Mouse (Mus musculus) lung, postnatal 0 days (tissue): ENCODE data around the gene Pgghg. TPM values are rescaled to one million over a fixed set of nuclear protein-coding genes. Genes with fewer than 3 reads are reported as not detected.
A peak's percentile ranks its signal among the peaks of the same experiment; 100 is the strongest.

Experiments used
- ATAC-seq: fragments of 200-750 bp; cut with Nextera tagmentation; 2 replicates; pipeline ENCODE4 v1.8.0; 2017; ENCODE audit warnings: moderate library complexity
- DNase-seq: peaks from one replicate; pipeline ENCODE4 v3.0.0-alpha.2; 2016; ENCODE audit warnings: low spot score
- H3K27ac ChIP-seq: fragments of 300-500 bp; sonication (generic); 2 replicates; pipeline ENCODE4 v1.5.1; 2014; ENCODE audit warnings: antibody characterized with exemption, mild to moderate bottlenecking, low read length, mixed read lengths
- H3K27me3 ChIP-seq: fragments of 300-500 bp; sonication (generic); replicated peaks from 2 replicates; pipeline ENCODE4 v1.6.1; 2014; ENCODE audit warnings: low read length, mixed read lengths; ENCODE audit not compliant: insufficient read depth
- H3K36me3 ChIP-seq: fragments of 300-500 bp; sonication (generic); 2 replicates; pipeline ENCODE4 v1.6.1; 2014; ENCODE audit warnings: low read length, mixed read lengths; ENCODE audit not compliant: insufficient read depth
- H3K4me1 ChIP-seq: fragments of 300-500 bp; sonication (generic); 2 replicates; pipeline ENCODE4 v1.6.1; 2014; ENCODE audit warnings: antibody characterized with exemption, low read depth, low read length, mixed read lengths; ENCODE audit not compliant: insufficient read depth
- H3K4me2 ChIP-seq: fragments of 300-500 bp; sonication (generic); replicated peaks from 2 replicates; pipeline ENCODE4 v1.6.1; 2014; ENCODE audit warnings: low read depth, mild to moderate bottlenecking, low read length, moderate library complexity, mixed read lengths
- H3K4me3 ChIP-seq: fragments of 300-500 bp; sonication (generic); 2 replicates; pipeline ENCODE4 v1.5.1; 2014; ENCODE audit warnings: low read depth, low read length
- H3K9ac ChIP-seq: fragments of 300-500 bp; sonication (generic); replicated peaks from 2 replicates; pipeline ENCODE4 v1.6.1; 2014; ENCODE audit warnings: low read depth, mild to moderate bottlenecking
- H3K9me3 ChIP-seq: fragments of 300-500 bp; sonication (generic); 2 replicates; pipeline ENCODE4 v1.6.1; 2016; ENCODE audit warnings: low read length, mixed read lengths
- CTCF ChIP-seq: IDR thresholded peaks from 2 replicates; pipeline ENCODE4 v1.5.1; 2016; ENCODE audit warnings: antibody characterized with exemption, mild to moderate bottlenecking
- EP300 ChIP-seq: IDR thresholded peaks from 2 replicates; pipeline ENCODE4 v1.6.1; 2016; ENCODE audit warnings: antibody characterized with exemption, mild to moderate bottlenecking, control low read depth
- WGBS: fragments of 180-500 bp; shearing (Covaris S2); extraction: QIAGEN DNeasy Blood & Tissue Kit; methylation state at CpG from one replicate; pipeline ENCODE4 v1.1.7; 2014; 5-methylcytosine and 5-hydroxymethylcytosine counted together
- polyA plus RNA-seq: library from polyadenylated mRNA; unstranded; fragments of >200 nt; fragmentation: Nextera tagmentation; extraction: Ambion mirVana; gene quantifications from 2 replicates; pipeline ENCODE4 v1.2.1, GENCODE M21; 2015

Pgghg gene
- polyA plus RNA-seq = 12.7 and 14.4 TPM in 2 replicates

DNA sequence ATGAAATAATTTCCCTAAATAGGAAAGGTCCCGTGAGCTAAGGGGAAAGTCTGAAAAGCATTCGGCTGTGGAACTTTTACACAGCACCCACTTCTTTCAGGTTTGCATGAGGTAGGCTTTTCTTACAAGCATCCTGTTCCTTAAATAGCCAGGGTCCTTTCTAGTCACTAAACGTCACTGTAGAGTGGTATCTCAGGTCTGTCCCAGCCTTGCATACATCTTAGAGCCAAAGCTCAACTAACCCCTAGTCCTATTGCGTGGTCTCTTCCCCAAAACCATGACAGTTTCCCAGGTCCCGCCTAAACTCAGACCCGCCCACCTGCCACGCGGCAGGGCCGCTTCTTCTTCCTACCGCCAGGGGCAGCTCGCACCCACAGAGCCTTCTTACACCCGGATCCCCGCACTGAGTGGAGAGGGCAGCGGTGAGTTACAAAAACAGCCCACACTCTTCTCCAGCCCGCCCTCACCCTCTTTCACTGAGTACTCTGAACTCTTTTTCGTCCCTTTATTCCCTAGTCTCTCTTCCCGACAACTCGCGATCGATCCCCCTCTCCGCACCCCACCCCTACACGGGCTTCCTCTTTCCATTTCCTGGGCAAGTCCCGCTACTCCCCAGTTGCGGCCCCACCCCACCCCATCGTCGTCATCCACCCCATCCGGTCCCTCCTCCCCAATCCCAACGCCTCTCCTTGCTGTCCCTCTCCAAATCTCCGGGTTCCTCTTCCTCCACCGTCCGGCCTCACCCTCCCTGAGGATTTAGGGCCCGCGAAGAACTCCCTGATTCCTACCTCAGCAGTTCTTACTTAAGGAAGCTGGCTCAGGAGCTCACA is at the start of gene Pgghg:
TSS of gene Pgghg (plus strand) at position 170 of the 830 bp plus-strand sequence.
- peak within 1 kb of the TSS; percentile 93 for H3K27ac ChIP-seq
- 2% methylated on average over 30 of the region's 33 CpGs for WGBS
- H3K9me3 ChIP-seq = no peaks in the 10 kb centered on the region
- H3K36me3 ChIP-seq = peaks cover 13% of the 10 kb centered on the region; the same call in 1 of the 2 replicates
- TF ChIP-seq EP300 = peak; percentile 71
- TF ChIP-seq CTCF = peak; percentile 95
- peak within 1 kb of the TSS; percentile 57 for H3K4me2 ChIP-seq
- no peaks in the 10 kb centered on the region; the same call in 1 of the 2 replicates for H3K27me3 ChIP-seq
- DNase-seq (peak; percentile 96), ATAC-seq (peak; percentile 84)
- peaks cover 13% of the 10 kb centered on the region; the same call in 1 of the 2 replicates for H3K4me1 ChIP-seq
- H3K4me3 ChIP-seq = peak within 1 kb of the TSS; percentile 51
- H3K9ac ChIP-seq = peak within 1 kb of the TSS; percentile 43

DNA sequence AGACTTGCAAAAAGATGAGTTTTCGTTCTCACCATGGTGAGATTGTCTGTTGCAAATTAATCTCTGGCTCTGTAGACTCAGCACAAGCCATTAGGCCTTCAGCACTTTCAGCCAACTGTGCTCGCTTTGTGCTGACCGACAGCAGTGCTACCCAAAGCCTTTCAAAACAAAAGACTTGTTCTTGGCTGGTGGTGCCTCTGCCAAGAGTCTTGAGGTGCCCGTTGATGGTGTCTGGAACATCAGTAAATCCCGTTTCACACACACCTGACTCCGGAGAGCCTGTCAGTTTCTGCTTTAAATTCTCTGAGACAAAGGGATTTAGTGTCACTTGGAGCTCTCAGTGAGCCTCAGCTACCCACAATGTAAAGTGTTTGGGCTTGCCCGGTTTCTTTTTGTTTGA is 47.2 kb upstream of the Pgghg start:
- no peak overlapping the region for H3K4me2 ChIP-seq
- no peak overlapping the region for H3K27ac ChIP-seq
- no peak overlapping the region for H3K9ac ChIP-seq
- TF ChIP-seq EP300 = no peak
- TF ChIP-seq CTCF = no peak
- H3K36me3 ChIP-seq = peaks cover 51% of the 10 kb centered on the region
- no peaks in the 10 kb centered on the region for H3K9me3 ChIP-seq
- no peaks in the 10 kb centered on the region for H3K4me1 ChIP-seq
- DNase-seq (no peak), ATAC-seq (no peak)
- no peak overlapping the region for H3K4me3 ChIP-seq
- whole genome bisulfite sequencing = 91% methylated on average over 7 of the region's 7 CpGs
- H3K27me3 ChIP-seq = no peaks in the 10 kb centered on the region

GRCm38 (mm10) chr7:140894611-140895010 is 46.6 kb upstream of the Pgghg start:
- Histone ChIP-seq H3K4me3 (no peak overlapping the region), H3K4me1 (no peaks in the 10 kb centered on the region), H3K9ac (no peak overlapping the region), H3K27me3 (no peaks in the 10 kb centered on the region), H3K4me2 (no peak overlapping the region), H3K27ac (no peak overlapping the region), H3K9me3 (no peaks in the 10 kb centered on the region), H3K36me3 (peaks cover 45% of the 10 kb centered on the region)
- DNase-seq (no peak), ATAC-seq (no peak)
- 90% methylated on average over 3 of the region's 3 CpGs for WGBS
- TF ChIP-seq EP300 (no peak), CTCF (no peak)

DNA sequence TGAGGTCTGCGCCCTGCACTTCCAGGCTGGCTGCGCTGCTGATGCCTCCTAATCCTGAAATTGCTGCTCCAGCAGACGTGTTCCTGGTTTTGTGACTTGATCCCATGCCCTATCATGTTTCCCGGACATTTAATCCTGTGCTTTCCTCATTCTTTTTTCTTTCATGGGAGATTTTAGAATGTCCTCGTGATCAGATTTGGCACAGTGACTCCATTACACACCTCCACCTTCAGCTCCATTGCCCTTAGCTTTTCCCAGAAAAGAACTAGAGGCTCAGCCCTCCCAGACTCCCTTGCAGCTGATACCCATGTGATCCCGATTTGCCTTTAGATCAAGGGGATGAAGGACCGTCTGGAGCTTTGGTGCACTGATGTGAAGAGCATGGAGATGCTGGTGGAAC is 43.3 kb upstream of the Pgghg start:
- peaks cover 31% of the 10 kb centered on the region for H3K36me3 ChIP-seq
- DNase-seq = no peak

GRCm38 (mm10) chr7:140899121-140899520 is 42.1 kb upstream of the Pgghg start:
- Histone ChIP-seq H3K9me3 (no peaks in the 10 kb centered on the region), H3K27ac (no peak overlapping the region), H3K4me1 (no peaks in the 10 kb centered on the region), H3K4me3 (no peak overlapping the region), H3K9ac (no peak overlapping the region), H3K36me3 (peaks cover 25% of the 10 kb centered on the region), H3K4me2 (no peak overlapping the region), H3K27me3 (no peaks in the 10 kb centered on the region)
- DNase-seq (no peak), ATAC-seq (no peak)
- 80% methylated on average over 3 of the region's 3 CpGs for WGBS
- no peak for TF ChIP-seq CTCF
- no peak for TF ChIP-seq EP300

More for the DNA sequence above, 43.3 kb upstream of the Pgghg start:
- H3K9me3 ChIP-seq = no peaks in the 10 kb centered on the region
- H3K4me1 ChIP-seq = no peaks in the 10 kb centered on the region
- H3K27me3 ChIP-seq = no peaks in the 10 kb centered on the region
- no peak overlapping the region for H3K4me3 ChIP-seq
- 89% methylated on average over 7 of the region's 7 CpGs for WGBS
- no peak overlapping the region for H3K4me2 ChIP-seq
- ATAC-seq = no peak
- H3K27ac ChIP-seq = no peak overlapping the region
- H3K9ac ChIP-seq = no peak overlapping the region
- TF ChIP-seq EP300 (no peak), CTCF (no peak)

GRCm38 (mm10) chr7:140900220-140900619 is 41.0 kb upstream of the Pgghg start, which contains the start of gene Cox8b:
Gene Cox8b (minus strand): TSS chr7:140900446.
- H3K27ac ChIP-seq = peak within 1 kb of the TSS; percentile 33; the same call in 1 of the 2 replicates
- TF ChIP-seq EP300 (no peak), CTCF (no peak)
- no peaks in the 10 kb centered on the region for H3K27me3 ChIP-seq
- WGBS = 60% methylated on average over 10 of the region's 10 CpGs
- H3K4me1 ChIP-seq = no peaks in the 10 kb centered on the region
- H3K9ac ChIP-seq = no peak within 1 kb of the TSS
- peaks cover 20% of the 10 kb centered on the region for H3K36me3 ChIP-seq
- H3K9me3 ChIP-seq = no peaks in the 10 kb centered on the region
- H3K4me3 ChIP-seq = no peak within 1 kb of the TSS
- ATAC-seq (peak; percentile 29), DNase-seq (peak; percentile 38)
- H3K4me2 ChIP-seq = no peak within 1 kb of the TSS
